Mouse (Mus musculus): Measurements from ENCODE around the gene Tnfaip8l2. TPM values are rescaled to one million over a fixed set of nuclear protein-coding genes. Genes with fewer than 3 reads are reported as not detected.
A peak's percentile ranks its signal among the peaks of the same experiment; 100 is the strongest.
"Not testable (repeated sequence)": the region's sequence is repeated elsewhere in the genome, so short reads cannot be mapped to it uniquely, and the experiment has no call there.

Tnfaip8l2 gene
- polyA plus RNA-seq, 1 experiment from 2014 or later, result 3.0 TPM

GRCm38 (mm10) chr3:95153874-95154273 is 11.7 kb upstream of the Tnfaip8l2 start:
- no peaks in the 10 kb centered on the region for H3K9me3 ChIP-seq
- ATAC-seq (replicated peaks), result no peak
- H3K4me2 ChIP-seq, result no peak overlapping the region
- no peak overlapping the region for H3K9ac ChIP-seq
- WGBS, result 55% methylated on average over 4 of the region's 4 CpGs
- H3K4me3 ChIP-seq, result no peak overlapping the region
- H3K36me3 ChIP-seq (replicated peaks), result no peaks in the 10 kb centered on the region
- H3K27me3 ChIP-seq (replicated peaks), result no peaks in the 10 kb centered on the region
- no peak overlapping the region for H3K27ac ChIP-seq
- H3K4me1 ChIP-seq, result no peaks in the 10 kb centered on the region

- H3K4me1 ChIP-seq, result no peaks in the 10 kb centered on the region
- WGBS, result 50% methylated on average over 3 of the region's 3 CpGs
- no peak for ATAC-seq (replicated peaks)
- H3K27me3 ChIP-seq (replicated peaks), result no peaks in the 10 kb centered on the region
- no peak overlapping the region for H3K4me3 ChIP-seq
- no peak overlapping the region for H3K9ac ChIP-seq
- H3K27ac ChIP-seq, result no peak overlapping the region
- no peaks in the 10 kb centered on the region for H3K36me3 ChIP-seq (replicated peaks)
- no peaks in the 10 kb centered on the region for H3K9me3 ChIP-seq
- H3K4me2 ChIP-seq, result no peak overlapping the region
These were observed 5.8 kb upstream of the Tnfaip8l2 start for GRCm38 (mm10) chr3:95147924-95148323.

- WGBS, result 9% methylated on average over 5 of the region's 5 CpGs
These were observed 454 bp upstream of the Tnfaip8l2 start for GRCm38 (mm10) chr3:95142617-95143011.

GRCm38 (mm10) chr3:95141474-95141873 is 686 bp downstream of the Tnfaip8l2 start:
- Histone ChIP-seq H3K4me2 (no peak overlapping the region), H3K9me3 (no peaks in the 10 kb centered on the region), H3K27me3 (replicated peaks) (no peaks in the 10 kb centered on the region), H3K4me3 (no peak overlapping the region), H3K36me3 (replicated peaks) (peaks cover 5% of the 10 kb centered on the region; the same call in 1 of the 2 replicates), H3K4me1 (peaks cover 4% of the 10 kb centered on the region), H3K9ac (no peak overlapping the region), H3K27ac (no peak overlapping the region)
- no peak for ATAC-seq (replicated peaks)
- WGBS, result 94% methylated on average over 9 of the region's 9 CpGs

More at GRCm38 (mm10) chr3:95142617-95143011, 454 bp upstream of the Tnfaip8l2 start:
- ATAC-seq (replicated peaks), result peak; percentile 75; the same call in 1 of the 2 replicates
- H3K4me3 ChIP-seq, result no peak overlapping the region
- H3K4me1 ChIP-seq, result no peaks in the 10 kb centered on the region
- H3K36me3 ChIP-seq (replicated peaks), result peaks cover 5% of the 10 kb centered on the region; the same call in 1 of the 2 replicates
- H3K27me3 ChIP-seq (replicated peaks), result no peaks in the 10 kb centered on the region
- no peak overlapping the region for H3K9ac ChIP-seq
- no peak overlapping the region for H3K27ac ChIP-seq
- no peak overlapping the region for H3K4me2 ChIP-seq
- H3K9me3 ChIP-seq, result no peaks in the 10 kb centered on the region

GRCm38 (mm10) chr3:95140795-95141194 is 1.4 kb downstream of the Tnfaip8l2 start:
- Histone ChIP-seq H3K27me3 (replicated peaks) (no peaks in the 10 kb centered on the region), H3K4me3 (no peak overlapping the region), H3K4me2 (no peak overlapping the region), H3K36me3 (replicated peaks) (peaks cover 5% of the 10 kb centered on the region; the same call in 1 of the 2 replicates), H3K9me3 (no peaks in the 10 kb centered on the region), H3K9ac (no peak overlapping the region), H3K4me1 (peaks cover 11% of the 10 kb centered on the region), H3K27ac (no peak overlapping the region)
- ATAC-seq (replicated peaks), result no peak
- 94% methylated on average over 6 of the region's 6 CpGs for WGBS

- no peaks in the 10 kb centered on the region for H3K27me3 ChIP-seq (replicated peaks)
- 62% methylated on average over 18 of the region's 18 CpGs for WGBS
- no peak for ATAC-seq (replicated peaks)
- H3K4me2 ChIP-seq, result no peak overlapping the region
- peaks cover 5% of the 10 kb centered on the region; the same call in 1 of the 2 replicates for H3K36me3 ChIP-seq (replicated peaks)
- peaks cover 17% of the 10 kb centered on the region for H3K4me1 ChIP-seq
- no peak overlapping the region for H3K9ac ChIP-seq
- no peaks in the 10 kb centered on the region for H3K9me3 ChIP-seq
- no peak overlapping the region for H3K4me3 ChIP-seq
- no peak overlapping the region for H3K27ac ChIP-seq
These were observed 1.9 kb downstream of the Tnfaip8l2 start for GRCm38 (mm10) chr3:95140289-95140595.

GRCm38 (mm10) chr3:95139586-95140288 is 2.4 kb downstream of the Tnfaip8l2 start:
- Histone ChIP-seq H3K4me3 (no peak overlapping the region), H3K27ac (no peak overlapping the region), H3K9ac (no peak overlapping the region), H3K27me3 (replicated peaks) (no peaks in the 10 kb centered on the region), H3K4me1 (peaks cover 22% of the 10 kb centered on the region), H3K4me2 (no peak overlapping the region), H3K36me3 (replicated peaks) (peaks cover 5% of the 10 kb centered on the region; the same call in 1 of the 2 replicates), H3K9me3 (no peaks in the 10 kb centered on the region)
- ATAC-seq (replicated peaks), result no peak
- 74% methylated on average over 25 of the region's 25 CpGs for WGBS

GRCm38 (mm10) chr3:95136336-95136735 is 5.8 kb downstream of the Tnfaip8l2 start:
- Histone ChIP-seq H3K27me3 (replicated peaks) (no peaks in the 10 kb centered on the region), H3K9ac (no peak overlapping the region), H3K4me3 (no peak overlapping the region), H3K27ac (no peak overlapping the region), H3K4me2 (no peak overlapping the region), H3K36me3 (replicated peaks) (peaks cover 5% of the 10 kb centered on the region; the same call in 1 of the 2 replicates), H3K9me3 (no peaks in the 10 kb centered on the region), H3K4me1 (peaks cover 28% of the 10 kb centered on the region)
- no peak for ATAC-seq (replicated peaks)
- 93% methylated on average over 3 of the region's 3 CpGs for WGBS

DNA sequence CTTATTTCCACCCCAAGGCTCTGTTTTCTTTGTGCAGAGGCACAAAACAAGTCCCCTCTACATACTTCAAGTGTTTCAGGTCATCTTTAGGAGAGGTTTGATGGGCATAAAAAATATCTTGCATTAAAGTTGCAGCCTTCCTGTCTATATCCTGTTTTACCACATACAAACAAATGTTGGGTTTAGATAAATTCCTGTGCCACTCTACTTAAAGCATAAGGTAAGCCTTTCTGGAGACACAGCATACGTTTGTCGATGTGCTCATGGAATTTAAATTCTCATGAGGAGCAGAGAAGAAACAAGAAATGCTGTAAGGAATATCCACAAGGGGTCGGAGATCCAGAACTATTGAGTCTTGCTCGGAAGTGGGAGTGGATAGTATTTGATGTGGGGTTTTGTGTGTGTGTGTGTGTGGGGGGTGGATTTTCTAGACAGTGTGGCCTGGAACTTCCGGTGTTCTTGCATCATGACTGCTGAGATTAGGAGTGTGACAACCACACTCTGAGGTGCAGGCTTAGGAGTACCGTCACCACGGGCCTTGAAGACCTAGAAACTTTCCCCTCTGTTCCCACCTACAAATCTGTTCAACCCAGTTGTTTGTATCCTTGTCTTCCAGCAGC is 6.6 kb downstream of the Tnfaip8l2 start:
- Histone ChIP-seq H3K4me1 (peaks cover 28% of the 10 kb centered on the region), H3K27ac (no peak overlapping the region), H3K4me3 (peak overlapping the region; percentile 34), H3K27me3 (replicated peaks) (no peaks in the 10 kb centered on the region), H3K9ac (no peak overlapping the region), H3K4me2 (peak overlapping the region; percentile 57), H3K36me3 (replicated peaks) (peaks cover 5% of the 10 kb centered on the region; the same call in 1 of the 2 replicates), H3K9me3 (no peaks in the 10 kb centered on the region)
- ATAC-seq (replicated peaks), result no peak
- WGBS, result 90% methylated on average over 7 of the region's 7 CpGs

DNA sequence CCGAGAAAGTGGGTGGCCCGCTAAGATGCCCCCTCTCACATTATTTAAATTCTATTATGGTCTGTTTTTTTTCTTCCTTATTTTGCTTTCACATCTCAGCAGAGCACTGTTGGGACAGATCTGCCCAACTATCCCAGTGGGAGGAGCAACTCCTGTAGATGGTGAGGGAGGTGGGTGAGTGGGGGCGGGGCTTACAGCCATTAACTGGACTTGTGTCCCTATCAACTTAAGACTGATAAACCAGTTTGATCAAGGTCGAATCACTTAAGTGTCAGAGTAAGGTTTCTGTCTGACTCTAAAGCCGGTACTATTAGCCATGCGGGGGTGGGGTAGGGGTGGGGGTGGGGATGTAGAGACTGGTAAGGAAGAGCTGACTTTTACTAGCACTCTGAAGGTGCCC is 7.1 kb downstream of the Tnfaip8l2 start:
- Histone ChIP-seq H3K9ac (peak overlapping the region; percentile 32), H3K27me3 (replicated peaks) (no peaks in the 10 kb centered on the region), H3K9me3 (no peaks in the 10 kb centered on the region), H3K36me3 (replicated peaks) (0 out of 2 replicates have a peak, but pooled peaks cover 2% of the 10 kb centered on the region), H3K4me3 (peak overlapping the region; percentile 34), H3K27ac (no peak overlapping the region), H3K4me1 (peaks cover 28% of the 10 kb centered on the region), H3K4me2 (peak overlapping the region; percentile 57)
- no peak for ATAC-seq (replicated peaks)
- 31% methylated on average over 6 of the region's 6 CpGs for whole genome bisulfite sequencing

- no CpG with 5 or more reads among the region's 12 CpGs for WGBS
- Histone ChIP-seq H3K4me3 (peak overlapping the region; percentile 69), H3K4me1 (peaks cover 28% of the 10 kb centered on the region)
- not testable (repeated sequence) for H3K9ac ChIP-seq; H3K9me3 ChIP-seq; H3K27ac ChIP-seq; H3K27me3 ChIP-seq (replicated peaks); H3K4me2 ChIP-seq; H3K36me3 ChIP-seq (replicated peaks)
- peak; percentile 76 for ATAC-seq (replicated peaks)
These were observed 8.0 kb downstream of the Tnfaip8l2 start for GRCm38 (mm10) chr3:95134133-95134532.

- Histone ChIP-seq H3K4me3 (peak within 1 kb of the TSS; percentile 69), H3K9me3 (no peaks in the 10 kb centered on the region), H3K4me2 (peak within 1 kb of the TSS; percentile 87), H3K27ac (peak within 1 kb of the TSS; percentile 83), H3K27me3 (replicated peaks) (no peaks in the 10 kb centered on the region), H3K9ac (peak within 1 kb of the TSS; percentile 63), H3K4me1 (peaks cover 28% of the 10 kb centered on the region), H3K36me3 (replicated peaks) (peaks cover 4% of the 10 kb centered on the region; the same call in 1 of the 2 replicates)
- under 1% methylated on average over 20 of the region's 20 CpGs for WGBS
- ATAC-seq (replicated peaks), result peak; percentile 94
These were observed 8.5 kb downstream of the Tnfaip8l2 start, which contains the start of the genes Scnm1 and Lysmd1 for GRCm38 (mm10) chr3:95133680-95134101. TSS of gene Scnm1 (minus strand) at chr3:95134011. TSS of gene Lysmd1 (plus strand) at chr3:95134088.

All from midbrain, embryonic 15.5 days (tissue).